Mouse (Mus musculus) cortical plate, adult 2 months (tissue): ENCODE measurements at regions not wholly inside any gene's neighbourhood (a gene's known extent, or its start where the extent isn't known, plus 50 kb on each side); places are given as distances from the start of the nearest gene placed in this dataset.
"Not testable (repeated sequence)": the region's sequence is repeated elsewhere in the genome, so short reads cannot be mapped to it uniquely, and the experiment has no call there.

Experiments used
- H3K27ac ChIP-seq: fragments of 200-500 bp; 2 replicates; pipeline ENCODE4 v1.5.1; 2012; ENCODE audit warnings: low read length, control low read depth, inconsistent platforms; ENCODE audit not compliant: insufficient read depth
- H3K4me1 ChIP-seq: fragments of 200-500 bp; 2 replicates; pipeline ENCODE4 v1.6.1; 2011; ENCODE audit warnings: low read length; ENCODE audit not compliant: control insufficient read depth, insufficient read depth
- H3K4me3 ChIP-seq: fragments of 200-500 bp; 2 replicates; pipeline ENCODE4 v1.5.1; 2011; ENCODE audit warnings: mild to moderate bottlenecking, low read length, control low read depth; ENCODE audit not compliant: insufficient read depth
- CTCF ChIP-seq: fragments of 200-500 bp; IDR thresholded peaks from 2 replicates; pipeline ENCODE4 v1.5.1; 2011; ENCODE audit warnings: mild to moderate bottlenecking, control low read depth, low read length; ENCODE audit not compliant: insufficient read depth; ENCODE audit errors: extremely low read depth
- POLR2A ChIP-seq: fragments of 200-500 bp; IDR thresholded peaks from 2 replicates; pipeline ENCODE4 v1.6.1; 2011; ENCODE audit warnings: mild to moderate bottlenecking, low read length, control low read depth; ENCODE audit not compliant: insufficient read depth; ENCODE audit errors: extremely low read depth

- Histone ChIP-seq H3K4me1 (no peaks in the 10 kb centered on the region), H3K27ac (no peak overlapping the region), H3K4me3 (no peak overlapping the region)
- TF ChIP-seq CTCF (no peak), POLR2A (no peak)
Measured at GRCm38 (mm10) chrX:76077781-76078180, 186.3 kb upstream of the Cldn34b3 start.

- Histone ChIP-seq H3K4me1 (no peaks in the 10 kb centered on the region), H3K4me3 (no peak overlapping the region), H3K27ac (no peak overlapping the region)
- TF ChIP-seq POLR2A (no peak), CTCF (no peak)
Measured at GRCm38 (mm10) chrX:76082670-76083069, 181.4 kb upstream of the Cldn34b3 start.

- Histone ChIP-seq H3K4me1 (no peaks in the 10 kb centered on the region), H3K27ac (no peak overlapping the region), H3K4me3 (no peak overlapping the region)
- TF ChIP-seq CTCF (no peak), POLR2A (no peak)
Measured at GRCm38 (mm10) chrX:76110763-76111474, 153.2 kb upstream of the Cldn34b3 start.

GRCm38 (mm10) chrX:76116086-76116485, 148.0 kb upstream of the Cldn34b3 start:
- TF ChIP-seq POLR2A (no peak), CTCF (no peak)

GRCm38 (mm10) chrX:76116562-76116961, 147.5 kb upstream of the Cldn34b3 start:
- TF ChIP-seq POLR2A (no peak), CTCF (no peak)
- H3K4me3 ChIP-seq, result no peak overlapping the region
- H3K4me1 ChIP-seq, result no peaks in the 10 kb centered on the region
- no peak overlapping the region for H3K27ac ChIP-seq

More at GRCm38 (mm10) chrX:76116086-76116485, 148.0 kb upstream of the Cldn34b3 start:
- Histone ChIP-seq H3K4me3 (no peak overlapping the region), H3K4me1 (no peaks in the 10 kb centered on the region), H3K27ac (no peak overlapping the region)

- Histone ChIP-seq H3K4me1 (no peaks in the 10 kb centered on the region), H3K4me3 (no peak overlapping the region), H3K27ac (no peak overlapping the region)
- TF ChIP-seq CTCF, result no peak
- no peak for TF ChIP-seq POLR2A
Measured at GRCm38 (mm10) chrX:76120936-76121335, 143.2 kb upstream of the Cldn34b3 start.

GRCm38 (mm10) chrX:76123355-76123754, 140.7 kb upstream of the Cldn34b3 start:
- no peak for TF ChIP-seq POLR2A
- TF ChIP-seq CTCF, result no peak
- Histone ChIP-seq H3K4me3 (no peak overlapping the region), H3K4me1 (no peaks in the 10 kb centered on the region), H3K27ac (no peak overlapping the region)

- TF ChIP-seq POLR2A (no peak), CTCF (no peak)
- Histone ChIP-seq H3K27ac (no peak overlapping the region), H3K4me3 (no peak overlapping the region), H3K4me1 (no peaks in the 10 kb centered on the region)
Measured at GRCm38 (mm10) chrX:76137729-76138128, 126.4 kb upstream of the Cldn34b3 start.

- Histone ChIP-seq H3K4me3 (no peak overlapping the region), H3K27ac (no peak overlapping the region), H3K4me1 (no peaks in the 10 kb centered on the region)
- TF ChIP-seq POLR2A (no peak), CTCF (no peak)
Measured at GRCm38 (mm10) chrX:76141022-76141421, 123.1 kb upstream of the Cldn34b3 start.

GRCm38 (mm10) chrX:76174806-76175205, 89.3 kb upstream of the Cldn34b3 start:
- H3K27ac ChIP-seq, H3K4me1 ChIP-seq, H3K4me3 ChIP-seq: not testable (repeated sequence)
